Mouse (Mus musculus) thymus, postnatal 25 days (tissue): Measurements from ENCODE around the gene Fdxr.

ENCODE experiments used
- DNase-seq: peaks from one replicate; pipeline ENCODE4 v3.0.0; 2022

The Fdxr gene

DNA sequence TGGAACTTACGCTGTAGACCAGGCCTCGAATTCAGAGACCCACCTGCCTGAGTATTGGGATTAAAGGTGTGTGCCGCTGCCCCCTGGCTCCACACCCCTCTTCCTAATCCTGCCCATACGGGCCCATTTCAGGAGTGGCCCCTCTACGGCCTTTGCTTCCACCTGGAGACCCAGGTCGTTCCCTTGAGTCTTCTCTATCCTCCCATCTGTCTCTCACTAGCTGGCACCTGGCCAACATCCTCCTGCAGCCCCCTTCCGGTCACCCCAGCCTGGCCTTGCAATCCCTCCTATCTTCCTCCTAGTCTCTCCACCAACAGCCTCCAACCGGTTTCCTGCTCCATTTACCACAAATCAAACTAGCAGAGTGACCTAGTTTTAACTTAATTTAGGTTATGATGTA, 13.0 kb upstream of the Fdxr start:
- no peak for DNase-seq

DNA sequence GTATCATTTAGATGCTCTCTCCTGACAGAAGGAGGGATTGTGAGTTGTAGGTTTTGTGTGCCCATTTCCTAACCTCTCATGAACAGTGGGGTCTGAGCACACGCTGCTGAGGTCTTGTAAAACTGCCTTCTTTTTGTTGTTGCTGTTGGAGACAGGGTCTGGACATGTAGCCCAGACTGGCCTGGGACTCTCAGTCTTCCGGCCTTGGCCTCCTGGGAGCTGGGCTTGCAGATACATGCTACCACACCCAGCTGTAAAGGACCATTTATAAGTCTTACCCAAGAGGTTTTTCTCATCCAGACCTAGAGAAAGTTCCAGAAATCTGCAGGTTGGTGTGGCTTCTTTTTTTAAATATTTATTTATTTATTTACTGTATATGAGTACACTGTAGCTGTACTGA, 11.5 kb upstream of the Fdxr start:
- DNase-seq: no peak

- no peak for DNase-seq
These were observed 10.5 kb upstream of the Fdxr start for GRCm38 (mm10) chr11:115287386-115287785.

- DNase-seq: no peak
These were observed 9.5 kb upstream of the Fdxr start for GRCm38 (mm10) chr11:115286201-115286993.

DNA sequence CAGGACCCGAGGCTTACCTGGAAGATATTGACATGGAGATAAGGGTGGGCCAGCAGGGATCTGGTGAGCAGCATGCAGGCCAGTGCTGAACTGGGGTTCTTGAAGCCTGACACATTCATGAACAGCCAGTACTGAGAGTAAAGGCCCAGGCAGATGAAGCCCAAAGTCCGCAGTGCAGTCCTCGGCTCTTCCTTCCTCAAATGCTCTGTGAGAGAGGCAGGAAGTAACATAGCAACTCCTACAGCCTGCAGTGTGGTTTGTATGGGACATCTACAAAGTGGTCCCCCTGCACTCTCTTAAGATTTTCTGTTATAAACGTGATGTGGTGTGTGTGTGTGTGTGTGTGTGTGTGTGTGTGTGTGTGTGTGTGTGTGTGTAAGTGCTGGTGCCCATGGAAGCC, 8.4 kb upstream of the Fdxr start:
- DNase-seq: no peak

DNA sequence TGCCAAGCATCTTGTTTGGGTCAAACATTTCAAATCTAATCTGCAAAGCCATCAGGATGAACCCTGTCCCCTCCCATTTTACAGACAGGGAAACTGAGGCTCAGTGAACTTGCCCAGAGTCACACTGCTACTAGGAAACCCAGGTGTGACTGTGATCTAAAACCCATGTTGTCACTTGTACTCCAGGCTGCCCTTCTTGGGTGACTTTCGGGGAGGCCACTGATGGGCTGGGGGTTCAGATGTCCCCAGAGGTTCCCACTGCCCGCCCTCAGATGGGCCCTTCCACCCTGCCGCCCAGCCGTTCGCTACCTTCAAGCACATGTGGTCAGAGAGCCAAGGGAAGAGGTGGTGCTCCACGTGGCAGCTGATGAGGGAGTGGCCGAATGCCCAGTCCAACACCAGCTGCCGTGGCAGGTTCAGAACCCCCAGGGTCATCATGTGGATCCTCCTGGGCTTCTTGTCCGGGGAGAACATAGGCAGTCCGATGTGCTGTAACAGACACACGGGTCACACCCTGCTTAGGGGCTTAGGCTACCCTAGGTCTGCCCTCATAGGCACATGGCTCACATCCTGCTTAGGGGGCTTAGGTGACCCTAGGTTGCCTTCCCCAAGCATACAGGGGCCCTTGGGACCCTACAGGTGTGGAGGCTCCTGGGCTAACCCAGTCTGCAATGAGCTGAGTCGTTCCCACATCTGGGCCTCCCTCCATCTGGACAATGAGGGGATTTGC, 7.2 kb upstream of the Fdxr start:
- DNase-seq: no peak

- no peak for DNase-seq
These were observed 6.6 kb upstream of the Fdxr start for GRCm38 (mm10) chr11:115283486-115283765.

DNA sequence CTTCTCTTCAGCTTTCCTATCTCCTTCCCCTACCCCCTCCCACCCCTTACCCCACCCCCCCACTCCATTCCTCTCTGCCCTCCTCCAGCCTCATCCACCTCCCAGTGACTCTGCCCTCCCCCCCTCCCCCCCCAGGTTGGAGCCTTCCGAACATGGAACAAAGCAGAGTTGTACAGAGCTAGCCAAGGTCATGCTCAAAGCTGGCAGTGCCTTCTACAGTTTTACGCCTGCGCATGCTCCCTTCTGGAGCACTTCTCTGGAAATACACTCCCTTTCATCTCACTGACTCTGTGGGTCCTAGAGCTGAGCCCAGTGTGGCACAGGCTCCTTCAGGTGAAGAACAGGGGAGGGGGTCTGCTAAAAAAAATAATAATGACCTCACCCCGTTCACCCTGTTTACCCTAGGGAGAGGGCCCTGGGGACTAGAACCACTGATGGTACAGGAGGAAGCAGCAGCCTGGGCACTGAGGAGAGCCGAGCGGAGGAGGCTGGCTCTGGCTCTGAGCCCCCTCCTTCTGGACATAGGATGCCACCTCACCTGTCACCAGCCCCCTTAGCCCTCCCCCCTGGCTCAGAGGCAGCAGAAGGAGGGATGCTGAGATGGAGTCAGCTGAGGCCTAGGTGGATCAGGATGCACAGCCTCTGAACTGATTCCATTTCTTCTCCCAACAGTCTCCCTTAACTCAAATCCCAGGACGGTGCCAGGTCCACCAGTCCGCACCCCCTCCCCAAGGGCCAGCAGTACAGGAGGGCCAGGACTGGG, 6.1 kb upstream of the Fdxr start:
- no peak for DNase-seq

GRCm38 (mm10) chr11:115282295-115282694, 5.4 kb upstream of the Fdxr start:
- DNase-seq: no peak

GRCm38 (mm10) chr11:115279726-115280125, 2.9 kb upstream of the Fdxr start:
- DNase-seq: no peak

DNA sequence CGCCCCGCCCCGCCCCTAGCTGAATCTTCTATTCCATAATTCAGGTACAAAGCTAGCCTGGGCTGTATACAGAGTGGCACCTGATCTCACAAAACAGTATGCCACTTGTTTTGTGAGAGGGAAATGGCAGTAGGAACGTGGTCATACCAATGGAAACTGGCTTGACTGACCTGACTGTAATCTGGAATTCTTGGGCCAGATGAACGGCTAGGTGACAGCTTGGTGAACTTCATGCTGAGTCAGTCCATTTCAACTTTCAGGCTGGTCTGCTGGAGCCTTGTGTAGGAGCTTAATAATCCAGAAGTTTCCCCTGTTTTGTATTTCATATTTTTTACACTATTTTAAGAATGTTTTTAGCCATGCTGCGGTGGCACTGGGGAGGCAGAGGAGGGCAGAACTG, 1.3 kb upstream of the Fdxr start:
- no peak for DNase-seq

DNA sequence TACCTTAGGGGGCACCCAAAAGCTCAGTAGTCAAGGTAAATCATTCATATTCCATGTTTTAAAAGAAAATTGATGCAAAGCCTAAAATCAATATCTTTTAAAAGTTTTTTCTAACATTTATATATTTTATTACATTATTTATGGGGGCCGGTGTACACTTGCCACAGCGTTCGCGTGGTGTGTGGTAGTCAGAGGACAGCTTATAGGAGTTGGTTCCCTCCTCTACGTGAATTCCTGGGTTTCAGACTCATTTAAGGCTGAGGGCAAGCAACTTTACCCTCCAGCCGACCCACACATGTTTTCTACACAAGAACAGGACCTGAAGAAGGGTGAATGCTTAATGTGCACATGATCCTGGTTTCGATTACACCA, 740 bp upstream of the Fdxr start:
- DNase-seq: no peak

DNA sequence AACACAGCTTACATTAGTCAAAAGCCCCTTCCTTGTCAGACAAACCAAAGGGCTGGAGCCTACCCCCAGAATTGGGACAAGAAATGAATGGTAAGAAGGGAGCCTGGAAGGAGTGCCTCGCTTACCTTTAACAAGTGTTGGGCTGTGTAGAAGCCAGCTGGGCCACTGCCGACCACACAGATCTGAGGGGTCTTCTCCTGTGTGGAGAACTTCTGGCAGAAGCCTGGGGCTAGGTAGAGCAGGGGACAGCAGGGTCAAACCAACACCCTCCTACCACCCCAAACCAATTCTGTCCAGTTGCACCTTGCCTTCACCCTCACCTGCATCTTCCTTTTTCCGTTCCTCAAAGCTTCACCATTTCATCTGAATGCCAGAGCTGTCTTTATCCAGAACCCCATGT, 896 bp downstream of the Fdxr start:
- no peak for DNase-seq

- DNase-seq: no peak
These were observed 1.3 kb downstream of the Fdxr start for GRCm38 (mm10) chr11:115275509-115275908.

DNA sequence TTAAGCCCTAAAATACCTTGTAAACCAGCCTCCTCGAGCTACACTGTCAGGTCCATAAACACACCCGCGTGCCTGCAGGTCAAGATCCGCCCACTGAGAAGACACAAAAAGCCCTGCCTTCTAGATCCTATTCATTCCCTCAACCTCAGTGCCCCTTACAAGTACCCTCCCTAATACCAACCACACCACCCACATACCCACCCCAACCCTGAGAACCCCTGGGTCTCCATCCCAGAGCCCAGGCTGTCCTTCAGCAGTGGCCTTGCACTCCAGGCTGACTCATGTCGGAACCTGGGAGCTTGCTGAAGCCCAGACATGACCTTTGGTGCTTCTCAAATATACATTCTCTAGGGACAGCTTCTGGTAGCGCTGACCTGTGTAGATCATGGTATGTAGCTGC, 2.1 kb downstream of the Fdxr start:
- DNase-seq: no peak

GRCm38 (mm10) chr11:115274178-115274577, 2.7 kb downstream of the Fdxr start:
- DNase-seq: no peak

- DNase-seq: no peak
These were observed 3.1 kb downstream of the Fdxr start for GRCm38 (mm10) chr11:115273735-115274134.

GRCm38 (mm10) chr11:115272894-115273498, 3.9 kb downstream of the Fdxr start:
- DNase-seq: no peak

DNA sequence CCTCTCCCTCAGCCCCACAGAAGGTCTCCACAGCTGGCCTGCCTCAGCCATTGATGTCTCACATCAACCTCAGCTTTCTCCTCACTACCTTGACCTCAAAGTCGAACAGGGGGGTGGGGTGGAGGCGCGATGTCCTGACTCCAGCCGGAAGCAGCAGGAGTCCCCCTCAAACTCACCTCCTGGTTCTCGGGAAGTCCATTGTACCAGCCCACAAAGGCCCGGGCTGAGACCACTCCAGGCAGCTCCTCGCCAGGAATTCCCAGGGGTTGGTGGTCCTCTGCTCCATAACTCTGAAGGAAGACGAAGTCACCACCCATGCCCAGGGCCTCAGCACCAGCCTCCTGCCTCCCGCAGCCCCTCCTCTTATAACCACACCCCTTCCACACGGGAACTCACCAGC, 5.4 kb downstream of the Fdxr start:
- DNase-seq: no peak

DNA sequence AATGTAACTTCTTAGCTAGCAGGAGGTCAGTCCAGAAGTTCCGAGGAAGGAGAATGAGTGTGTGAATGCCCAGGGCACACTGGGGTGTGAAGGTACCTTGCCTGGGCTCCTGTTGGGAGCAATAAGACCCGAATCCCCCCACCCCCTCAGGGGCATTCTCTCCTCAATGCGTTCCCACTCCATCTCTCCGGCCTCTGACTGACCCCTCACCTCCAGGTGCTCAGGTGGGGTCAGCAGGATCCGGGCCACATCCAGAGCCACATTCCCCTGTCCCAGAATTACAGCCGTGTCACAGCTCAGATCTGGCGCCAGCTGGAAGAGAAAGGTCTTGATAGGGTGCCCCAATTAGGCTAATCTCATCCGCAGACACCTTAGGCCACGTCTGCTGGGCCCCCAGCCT, 5.8 kb downstream of the Fdxr start:
- DNase-seq: no peak

DNA sequence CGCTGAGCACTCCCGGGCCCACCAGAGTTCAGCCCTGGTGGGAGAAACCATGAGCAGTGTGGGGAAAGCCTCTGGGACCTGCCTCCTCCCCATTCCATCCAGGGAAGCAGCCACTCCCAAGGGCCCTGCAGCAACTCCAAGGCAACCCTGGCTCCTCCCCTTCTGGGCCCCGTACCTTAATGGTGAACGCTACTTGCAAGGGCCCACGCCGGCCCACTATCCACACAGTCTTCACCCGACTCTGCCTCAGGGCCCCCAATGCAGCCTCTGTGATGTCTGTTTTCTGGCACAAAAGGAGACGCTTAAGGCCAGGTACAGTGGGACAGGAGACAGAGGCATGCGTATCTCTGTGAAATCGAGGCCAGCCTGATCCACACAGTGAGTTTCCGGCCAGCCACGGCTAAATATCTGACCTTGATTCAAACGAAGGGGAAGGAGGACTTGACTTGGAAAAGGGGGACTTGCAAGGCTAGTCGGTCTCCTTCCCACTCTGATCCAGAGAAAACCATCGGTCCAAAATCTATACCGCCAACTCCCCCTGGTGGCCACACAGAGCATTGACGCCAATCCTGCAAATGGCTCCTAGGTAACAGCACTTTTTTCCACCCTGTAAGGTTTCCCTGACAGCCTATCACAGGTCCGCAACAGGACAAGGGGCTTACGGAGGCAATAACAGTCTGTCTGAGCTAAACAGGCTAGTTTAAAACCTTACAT, 6.5 kb downstream of the Fdxr start:
- DNase-seq: peak; percentile 71

DNA sequence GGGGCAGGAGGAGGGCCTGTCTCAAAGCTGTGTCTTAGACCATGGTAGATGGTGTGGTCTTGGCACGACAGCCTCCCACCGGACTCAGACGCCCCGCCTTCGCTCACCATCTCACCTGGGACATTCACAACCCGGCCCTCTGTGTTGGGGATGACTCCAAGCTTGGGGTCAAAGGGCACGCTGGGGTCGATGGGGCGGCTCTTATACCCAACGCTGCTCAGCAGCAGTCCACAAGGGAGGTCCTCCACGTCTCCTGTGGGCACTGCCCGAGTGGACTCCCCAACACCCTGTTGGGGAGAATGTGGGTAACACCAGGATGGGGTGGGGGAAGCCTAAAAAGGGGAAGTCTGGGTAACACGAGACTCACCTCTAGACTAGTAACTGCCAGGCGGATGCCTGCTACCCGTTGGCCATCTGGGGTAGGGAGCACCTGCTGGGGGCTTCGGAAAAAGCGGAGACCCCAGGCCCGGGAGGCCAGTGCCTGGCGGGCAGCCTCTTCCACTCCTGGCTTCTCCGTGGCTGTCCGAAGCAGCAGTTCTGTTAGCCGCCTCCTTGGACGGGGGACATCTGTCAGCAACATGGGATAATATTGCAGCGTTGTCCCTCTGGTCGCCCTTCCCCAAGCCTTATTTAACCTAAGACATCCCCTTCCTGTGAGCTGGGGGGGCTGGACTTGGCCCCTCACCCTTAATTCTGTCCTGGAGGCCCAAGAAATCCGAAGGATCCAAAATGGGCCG, 7.4 kb downstream of the Fdxr start:
- no peak for DNase-seq
